Mouse (Mus musculus): ENCODE measurements around the gene BC003965.
A peak's percentile ranks its signal among the peaks of the same experiment; 100 is the strongest.

The BC003965 gene

GRCm38 (mm10) chr17:25184129-25184691, at the start of gene BC003965:
TSS of gene BC003965 (plus strand) at chr17:25184554.
- DNase-seq (ENCODE audit: low spot score in 2 of 2), result peak; percentile 92 to 98

- DNase-seq (ENCODE audit: low spot score in 2 of 2), result no peak
These were observed 48.7 kb upstream of the BC003965 start for GRCm38 (mm10) chr17:25135622-25136021.

- no peak for DNase-seq (ENCODE audit: low spot score in 2 of 2)
These were observed 45.6 kb upstream of the BC003965 start for GRCm38 (mm10) chr17:25138803-25139202.

- DNase-seq (ENCODE audit: low spot score in 2 of 2), result no peak
These were observed 44.4 kb upstream of the BC003965 start for GRCm38 (mm10) chr17:25139960-25140359.

GRCm38 (mm10) chr17:25162161-25162560, 22.2 kb upstream of the BC003965 start, which contains the start of gene Ccdc154:
TSS of gene Ccdc154 (plus strand) at chr17:25162461.
- DNase-seq (ENCODE audit: low spot score in 2 of 2), result no peak

- DNase-seq (ENCODE audit: low spot score in 2 of 2), result no peak
These were observed 21.0 kb upstream of the BC003965 start for GRCm38 (mm10) chr17:25163387-25163786.

- no peak for DNase-seq (ENCODE audit: low spot score in 2 of 2)
These were observed 19.6 kb upstream of the BC003965 start for GRCm38 (mm10) chr17:25164770-25165169.

GRCm38 (mm10) chr17:25165970-25166671, 18.2 kb upstream of the BC003965 start:
- DNase-seq (ENCODE audit: low spot score in 2 of 2), result no peak

GRCm38 (mm10) chr17:25169706-25170105, 14.6 kb upstream of the BC003965 start:
- no peak for DNase-seq (ENCODE audit: low spot score in 2 of 2)

GRCm38 (mm10) chr17:25172558-25172957, 11.8 kb upstream of the BC003965 start:
- no peak for DNase-seq (ENCODE audit: low spot score in 2 of 2)

GRCm38 (mm10) chr17:25175411-25175810, 8.9 kb upstream of the BC003965 start, which contains the start of gene Gm38655:
TSS of gene Gm38655 (minus strand) at chr17:25175471.
- DNase-seq (ENCODE audit: low spot score in 2 of 2), result no peak

- DNase-seq (ENCODE audit: low spot score in 2 of 2), result no peak
These were observed 1.1 kb upstream of the BC003965 start for GRCm38 (mm10) chr17:25183232-25183631.

GRCm38 (mm10) chr17:25184961-25185360, 607 bp downstream of the BC003965 start:
- DNase-seq (ENCODE audit: low spot score in 2 of 2), result no peak

- no peak for DNase-seq (ENCODE audit: low spot score in 2 of 2)
These were observed 3.4 kb downstream of the BC003965 start for GRCm38 (mm10) chr17:25187784-25188149.

- peak in 1 of 2 experiments; percentile 55 for DNase-seq (ENCODE audit: low spot score in 2 of 2)
These were observed 4.0 kb downstream of the BC003965 start, which contains the start of gene Unkl for GRCm38 (mm10) chr17:25188150-25189031. TSS of gene Unkl (plus strand) at chr17:25188397.

GRCm38 (mm10) chr17:25189091-25189490, 4.7 kb downstream of the BC003965 start:
- no peak for DNase-seq (ENCODE audit: low spot score in 2 of 2)

GRCm38 (mm10) chr17:25202401-25202800, 18.0 kb downstream of the BC003965 start:
- DNase-seq (ENCODE audit: low spot score in 2 of 2), result no peak

- no peak for DNase-seq (ENCODE audit: low spot score in 2 of 2)
These were observed 25.7 kb downstream of the BC003965 start for GRCm38 (mm10) chr17:25210006-25210405.

- DNase-seq (ENCODE audit: low spot score in 2 of 2), result no peak
These were observed 26.5 kb downstream of the BC003965 start for GRCm38 (mm10) chr17:25210680-25211466.

GRCm38 (mm10) chr17:25211705-25212104, 27.4 kb downstream of the BC003965 start:
- DNase-seq (ENCODE audit: low spot score in 2 of 2), result no peak

GRCm38 (mm10) chr17:25215431-25215830, 31.1 kb downstream of the BC003965 start:
- no peak for DNase-seq (ENCODE audit: low spot score in 2 of 2)

Data from left cerebral cortex, adult 9 months (tissue).